Mouse (Mus musculus): ENCODE data around the gene Gm3417.
"Not testable (repeated sequence)": the region's sequence is repeated elsewhere in the genome, so short reads cannot be mapped to it uniquely, and the experiment has no call there.

Gene Gm3417

DNA sequence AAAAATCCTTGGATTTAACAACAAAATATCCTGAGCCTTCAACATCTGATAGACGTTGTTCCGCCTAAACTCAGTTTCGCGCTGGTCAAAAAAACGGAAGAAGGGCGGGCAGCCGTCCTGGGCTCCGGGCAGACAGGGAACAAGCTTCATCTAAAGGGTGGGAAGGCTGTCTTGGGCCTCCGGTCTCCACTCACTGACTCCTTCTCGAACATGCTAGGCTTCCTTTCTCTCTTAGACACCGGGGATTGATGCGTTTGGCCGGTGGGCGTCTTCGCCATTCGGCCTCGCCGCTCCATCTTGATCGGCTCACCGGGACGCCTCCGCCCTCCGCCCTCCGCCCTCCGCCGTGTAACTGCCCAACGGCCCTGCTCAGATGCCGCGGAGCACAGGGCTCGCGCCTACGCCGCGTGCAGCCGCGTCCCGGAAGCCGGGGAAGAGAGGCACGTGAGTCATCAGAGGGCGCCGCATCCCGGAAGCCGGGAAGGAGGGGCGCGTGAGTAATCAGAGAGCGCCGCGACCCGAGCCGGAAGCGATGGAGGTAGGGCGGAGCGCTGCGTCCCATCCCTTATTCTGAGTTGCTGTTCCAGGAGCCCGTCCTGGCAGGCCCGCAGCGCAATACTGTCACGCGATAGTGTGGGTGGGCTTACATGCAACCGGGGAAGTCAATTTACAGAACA is at the start of gene Gm3417, which contains the start of gene 9030025P20Rik:
Gene Gm3417, minus strand, starts transcription at position 429 of the 677 bp plus-strand sequence.
Gene 9030025P20Rik, plus strand, starts transcription at position 107 of the 677 bp plus-strand sequence.
- DNase-seq: not testable (repeated sequence)

DNA sequence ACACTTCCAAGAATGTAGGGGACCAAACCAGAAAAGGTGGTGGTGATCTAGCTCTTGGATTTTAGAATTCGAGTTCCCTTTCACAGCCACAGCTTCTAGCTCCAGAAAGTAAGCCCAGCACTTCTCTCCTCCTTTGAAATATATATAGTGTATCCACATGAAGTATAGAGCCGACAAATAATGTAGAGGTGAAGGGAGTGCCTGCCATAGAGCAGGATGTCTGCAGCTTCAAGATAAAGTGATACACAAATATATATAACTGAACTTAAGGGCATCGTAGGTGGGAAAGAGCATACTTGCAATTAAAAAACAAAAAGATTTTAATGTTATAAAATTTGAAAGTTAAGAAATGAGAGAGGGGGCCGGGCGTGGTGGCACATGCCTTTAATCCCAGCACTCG is 46.9 kb upstream of the Gm3417 start:
- not testable (repeated sequence) for DNase-seq

DNA sequence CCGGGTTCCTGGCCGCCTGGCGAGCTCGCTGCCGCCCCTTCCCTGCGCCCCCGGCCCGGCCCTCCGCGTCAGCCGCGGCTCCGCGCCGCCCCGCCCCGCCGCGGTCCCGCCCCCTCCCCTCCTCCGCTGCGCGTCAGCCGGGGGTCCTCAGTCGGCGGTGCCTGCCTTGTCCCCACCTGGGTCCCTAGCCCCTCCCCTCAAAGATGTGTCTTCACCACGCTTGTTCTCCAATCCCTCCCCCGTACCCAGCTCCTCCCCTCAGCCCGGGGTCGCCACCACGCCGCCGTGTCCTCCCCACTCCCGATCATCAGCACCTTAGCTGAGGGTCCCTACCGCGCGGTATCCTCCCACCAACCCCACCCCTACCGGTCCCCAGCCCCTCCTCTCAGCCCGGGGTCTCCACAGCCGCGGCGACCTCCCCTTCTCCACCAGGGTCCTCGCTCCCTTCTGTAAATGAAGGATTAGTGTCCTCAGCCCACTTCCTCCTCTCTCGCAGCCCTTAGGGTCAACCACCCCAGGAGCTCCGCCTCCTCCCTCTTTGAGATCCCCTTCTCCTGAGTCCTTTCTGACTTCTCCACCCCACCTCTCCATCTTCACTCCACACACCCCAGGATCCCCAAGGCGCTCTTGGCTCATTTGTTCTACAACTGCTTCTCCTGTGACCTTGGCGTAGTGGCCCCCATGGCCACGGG is 46.1 kb upstream of the Gm3417 start:
- not testable (repeated sequence) for DNase-seq

GRCm38 (mm10) chr17:15023878-15024492 is 45.4 kb upstream of the Gm3417 start:
- DNase-seq: not testable (repeated sequence)

DNA sequence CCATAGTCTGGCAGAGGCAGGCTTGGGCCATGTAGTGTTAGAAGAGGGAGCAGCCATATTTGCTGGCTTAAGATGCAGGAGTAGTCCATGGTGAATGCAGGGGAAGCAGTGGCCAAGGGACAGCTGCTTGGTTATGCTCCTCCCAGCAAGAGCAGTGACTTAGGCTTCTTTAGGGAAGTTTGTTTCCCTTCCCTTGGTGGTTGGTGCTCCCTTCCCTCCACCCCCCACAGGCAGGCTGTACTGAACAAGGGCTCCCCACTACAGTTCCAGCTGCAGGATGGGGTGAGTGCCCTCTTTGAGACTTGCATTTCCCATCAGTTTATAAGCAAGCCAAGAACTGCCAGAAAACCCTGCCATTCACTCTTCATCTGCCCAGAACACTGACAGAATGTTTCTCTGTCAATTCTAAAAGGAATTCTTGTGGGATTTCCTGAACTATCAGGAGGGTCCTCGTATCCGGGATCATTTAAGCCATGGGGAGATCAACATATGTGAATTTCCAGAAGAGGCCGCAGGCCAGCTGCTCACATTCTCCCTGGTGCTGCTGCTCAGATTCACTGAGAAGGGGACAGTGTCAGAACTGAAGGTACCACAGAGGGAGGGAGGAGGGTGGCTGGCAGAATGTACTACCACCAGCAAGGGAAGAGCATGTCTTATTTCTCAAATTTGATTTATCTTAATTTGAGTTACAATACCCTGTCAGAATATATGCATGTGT is 43.1 kb upstream of the Gm3417 start:
- peak; percentile 4 for DNase-seq

- DNase-seq: not testable (repeated sequence)
Observed at GRCm38 (mm10) chr17:15009706-15010413, 31.3 kb upstream of the Gm3417 start, which contains the start of gene Gm3435. Gene Gm3435 (plus strand): TSS chr17:15010176.

DNA sequence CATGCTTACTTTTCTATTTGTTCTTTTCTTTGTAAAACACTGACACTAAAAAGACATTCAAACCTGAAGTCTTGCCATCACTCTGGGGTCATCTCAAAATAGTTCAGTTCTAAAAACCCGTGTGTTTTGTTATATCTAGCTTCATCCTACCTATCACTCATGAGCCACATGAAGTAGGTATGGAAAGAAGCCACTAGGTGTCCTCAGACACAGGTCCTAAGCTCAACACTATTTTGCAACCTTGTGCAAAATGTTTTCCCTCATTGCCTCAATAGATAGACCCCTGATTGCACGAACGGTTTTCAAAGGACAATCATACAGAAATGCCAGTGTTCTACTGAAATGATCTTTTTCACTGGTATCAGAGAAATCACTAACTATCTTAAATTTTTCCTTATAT is 30.5 kb upstream of the Gm3417 start:
- not testable (repeated sequence) for DNase-seq

DNA sequence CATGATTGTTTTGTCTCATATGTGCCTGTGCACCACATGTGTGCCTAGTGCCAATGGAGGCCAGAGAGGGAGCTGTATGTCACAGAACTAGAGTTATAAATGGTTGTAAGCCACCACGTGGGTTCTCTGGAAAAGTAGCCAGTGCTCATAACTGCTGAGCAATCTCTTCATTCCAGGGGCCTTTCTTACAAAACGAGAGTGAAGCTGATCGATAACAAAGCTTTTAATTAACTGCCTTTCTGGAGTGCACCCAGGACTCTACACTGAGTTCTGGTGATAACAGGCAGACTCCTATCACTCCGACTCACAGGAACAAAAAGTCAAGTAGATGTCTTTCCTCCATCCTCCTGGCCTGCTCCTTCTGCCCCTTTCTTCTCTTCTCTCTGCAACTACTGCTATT is 21.5 kb upstream of the Gm3417 start:
- DNase-seq: not testable (repeated sequence)

DNA sequence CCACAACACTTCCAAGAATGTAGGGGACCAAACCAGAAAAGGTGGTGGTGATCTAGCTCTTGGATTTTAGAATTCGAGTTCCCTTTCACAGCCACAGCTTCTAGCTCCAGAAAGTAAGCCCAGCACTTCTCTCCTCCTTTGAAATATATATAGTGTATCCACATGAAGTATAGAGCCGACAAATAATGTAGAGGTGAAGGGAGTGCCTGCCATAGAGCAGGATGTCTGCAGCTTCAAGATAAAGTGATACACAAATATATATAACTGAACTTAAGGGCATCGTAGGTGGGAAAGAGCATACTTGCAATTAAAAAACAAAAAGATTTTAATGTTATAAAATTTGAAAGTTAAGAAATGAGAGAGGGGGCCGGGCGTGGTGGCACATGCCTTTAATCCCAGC is 15.6 kb upstream of the Gm3417 start:
- DNase-seq: not testable (repeated sequence)

GRCm38 (mm10) chr17:14993139-14993832 is 14.7 kb upstream of the Gm3417 start:
- not testable (repeated sequence) for DNase-seq

- not testable (repeated sequence) for DNase-seq
Observed at GRCm38 (mm10) chr17:14992522-14993138, 14.0 kb upstream of the Gm3417 start.

DNA sequence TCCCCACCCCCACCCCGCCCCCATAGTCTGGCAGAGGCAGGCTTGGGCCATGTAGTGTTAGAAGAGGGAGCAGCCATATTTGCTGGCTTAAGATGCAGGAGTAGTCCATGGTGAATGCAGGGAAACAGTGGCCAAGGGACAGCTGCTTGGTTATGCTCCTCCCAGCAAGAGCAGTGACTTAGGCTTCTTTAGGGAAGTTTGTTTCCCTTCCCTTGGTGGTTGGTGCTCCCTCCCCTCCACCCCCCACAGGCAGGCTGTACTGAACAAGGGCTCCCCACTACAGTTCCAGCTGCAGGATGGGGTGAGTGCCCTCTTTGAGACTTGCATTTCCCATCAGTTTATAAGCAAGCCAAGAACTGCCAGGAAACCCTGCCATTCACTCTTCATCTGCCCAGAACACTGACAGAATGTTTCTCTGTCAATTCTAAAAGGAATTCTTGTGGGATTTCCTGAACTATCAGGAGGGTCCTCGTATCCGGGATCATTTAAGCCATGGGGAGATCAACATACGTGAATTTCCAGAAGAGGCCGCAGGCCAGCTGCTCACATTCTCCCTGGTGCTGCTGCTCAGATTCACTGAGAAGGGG is 11.6 kb upstream of the Gm3417 start:
- not testable (repeated sequence) for DNase-seq

DNA sequence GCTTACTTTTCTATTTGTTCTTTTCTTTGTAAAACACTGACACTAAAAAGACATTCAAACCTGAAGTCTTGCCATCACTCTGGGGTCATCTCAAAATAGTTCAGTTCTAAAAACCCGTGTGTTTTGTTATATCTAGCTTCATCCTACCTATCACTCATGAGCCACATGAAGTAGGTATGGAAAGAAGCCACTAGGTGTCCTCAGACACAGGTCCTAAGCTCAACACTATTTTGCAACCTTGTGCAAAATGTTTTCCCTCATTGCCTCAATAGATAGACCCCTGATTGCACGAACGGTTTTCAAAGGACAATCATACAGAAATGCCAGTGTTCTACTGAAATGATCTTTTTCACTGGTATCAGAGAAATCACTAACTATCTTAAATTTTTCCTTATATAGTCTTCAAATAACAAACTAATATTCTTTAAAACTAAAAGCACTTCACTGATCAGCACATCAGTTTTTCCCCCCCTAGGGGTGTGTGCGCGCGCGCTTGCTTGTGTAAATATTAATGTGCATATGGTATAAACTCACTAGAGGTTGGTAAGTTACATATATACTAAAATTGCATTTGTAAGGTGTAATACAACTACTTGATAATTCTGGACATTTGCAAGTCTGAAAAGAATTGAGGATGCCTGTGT is 750 bp downstream of the Gm3417 start:
- DNase-seq: not testable (repeated sequence)

DNA sequence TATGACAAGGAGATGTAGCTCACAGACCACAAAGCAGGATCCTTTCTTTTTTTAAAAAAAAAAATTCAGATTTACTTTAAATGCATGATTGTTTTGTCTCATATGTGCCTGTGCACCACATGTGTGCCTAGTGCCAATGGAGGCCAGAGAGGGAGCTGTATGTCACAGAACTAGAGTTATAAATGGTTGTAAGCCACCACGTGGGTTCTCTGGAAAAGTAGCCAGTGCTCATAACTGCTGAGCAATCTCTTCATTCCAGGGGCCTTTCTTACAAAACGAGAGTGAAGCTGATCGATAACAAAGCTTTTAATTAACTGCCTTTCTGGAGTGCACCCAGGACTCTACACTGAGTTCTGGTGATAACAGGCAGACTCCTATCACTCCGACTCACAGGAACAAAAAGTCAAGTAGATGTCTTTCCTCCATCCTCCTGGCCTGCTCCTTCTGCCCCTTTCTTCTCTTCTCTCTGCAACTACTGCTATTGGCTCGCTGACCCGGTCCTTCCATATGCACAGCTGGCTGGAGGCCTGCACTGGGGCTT is 10.1 kb downstream of the Gm3417 start:
- DNase-seq: not testable (repeated sequence)

- not testable (repeated sequence) for DNase-seq
Observed at GRCm38 (mm10) chr17:14961557-14962154, 16.9 kb downstream of the Gm3417 start.

DNA sequence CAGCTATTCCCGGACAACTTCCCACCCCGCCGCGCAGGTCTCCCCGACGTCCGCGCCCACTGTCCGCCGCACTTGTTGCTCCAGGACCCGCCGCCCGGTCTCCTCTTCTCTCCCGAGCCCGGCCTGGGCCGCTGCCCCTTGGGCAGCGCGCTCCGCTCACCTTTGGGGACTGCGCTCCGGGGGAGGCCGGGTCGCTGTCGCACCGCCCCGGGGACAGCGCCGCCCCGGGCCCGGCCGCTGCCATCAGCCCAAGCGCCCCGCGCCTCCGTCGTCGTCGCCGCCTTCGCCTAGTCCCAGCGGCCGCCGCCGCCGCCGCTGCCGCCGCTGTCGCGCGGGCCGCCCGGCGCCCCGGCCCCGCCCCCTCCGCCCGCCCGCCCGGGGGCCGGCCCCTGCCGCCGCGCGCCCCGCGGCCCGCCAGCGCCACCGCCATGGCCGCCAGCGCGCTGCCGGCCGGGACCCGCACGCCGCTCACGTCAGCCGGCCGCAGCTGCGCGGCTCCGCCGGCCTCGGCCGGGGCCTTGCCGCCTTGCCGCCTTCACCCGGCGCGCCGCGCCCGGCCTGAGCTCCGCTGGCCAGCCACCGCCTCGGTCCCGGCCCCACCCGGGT is 17.5 kb downstream of the Gm3417 start, which contains the start of gene Phf10:
Gene Phf10, minus strand, starts transcription at position 323 of the 606 bp plus-strand sequence.
- peak; percentile 35 for DNase-seq

DNA sequence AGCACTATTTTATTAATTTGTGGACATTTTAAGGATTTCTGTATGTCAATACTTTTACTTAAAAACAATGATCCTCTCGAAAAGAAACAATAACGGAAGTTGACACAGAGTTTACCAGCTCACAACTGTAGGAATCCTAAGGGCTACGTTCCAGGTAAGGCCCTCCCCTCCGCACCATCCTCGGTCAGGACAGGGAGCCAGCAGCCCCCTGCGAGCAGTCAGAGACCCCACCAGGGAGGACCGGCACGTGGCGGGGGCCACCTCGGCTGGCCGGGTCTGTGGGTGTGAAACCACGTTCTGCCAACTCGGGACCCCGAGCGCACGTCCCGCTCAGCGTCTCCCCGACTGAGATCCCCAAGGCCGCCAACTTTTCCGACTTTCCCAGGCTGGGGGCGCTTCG is 18.1 kb downstream of the Gm3417 start:
- DNase-seq: peak; percentile 30

- DNase-seq: no peak
Observed at GRCm38 (mm10) chr17:14959979-14960378, 18.6 kb downstream of the Gm3417 start.
